Mouse (Mus musculus): ENCODE measurements around the gene Rnf169. TPM values are rescaled to one million over a fixed set of nuclear protein-coding genes. Genes with fewer than 3 reads are reported as not detected.
"Not testable (repeated sequence)": the region's sequence is repeated elsewhere in the genome, so short reads cannot be mapped to it uniquely, and the experiment has no call there.

Gene Rnf169
- polyA plus RNA-seq, 1 experiment from 2014 or later, result 7.1 TPM

DNA sequence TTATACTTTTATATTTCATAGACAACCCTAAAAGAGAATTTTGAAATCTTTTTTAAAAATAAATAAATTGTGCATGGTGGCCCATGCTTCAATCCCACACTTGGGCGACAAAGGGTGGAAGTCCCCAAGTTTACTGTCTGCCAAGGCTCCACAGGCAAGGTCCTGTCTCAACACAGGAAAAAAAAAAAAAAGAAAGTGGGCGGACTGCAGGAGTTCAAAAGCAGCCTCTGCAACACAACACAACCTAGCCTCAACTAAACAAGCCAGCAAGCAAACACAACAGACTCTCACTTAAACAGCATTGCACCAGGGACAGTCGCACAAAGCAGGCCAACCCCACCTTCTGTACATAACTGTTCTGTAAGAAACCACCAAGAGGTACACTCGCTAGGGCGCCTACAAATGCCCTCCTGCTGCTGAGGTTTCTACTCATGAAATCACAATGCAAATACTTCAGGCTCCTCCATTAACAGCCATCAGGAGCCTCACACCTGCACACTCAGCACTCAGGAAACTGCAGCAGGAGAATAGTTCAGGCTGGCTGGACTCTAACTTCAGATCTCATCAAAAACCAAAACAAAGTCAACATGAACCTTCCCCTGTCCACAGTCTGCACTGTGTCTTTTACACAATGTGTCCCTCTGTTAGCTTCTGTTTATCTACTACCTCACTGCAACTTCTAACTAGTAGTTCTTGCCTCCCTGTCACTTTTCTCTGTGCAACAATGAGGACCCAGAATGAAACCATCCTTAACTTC, 4.3 kb downstream of the Rnf169 start:
- H3K36me3 ChIP-seq (replicated peaks), result no peaks in the 10 kb centered on the region
- no peak for ATAC-seq (ENCODE audit: low FRiP score)
- no peak overlapping the region for H3K27ac ChIP-seq
- WGBS, result 82% methylated on average over 5 of the region's 5 CpGs
- no peaks in the 10 kb centered on the region for H3K9me3 ChIP-seq
- no peaks in the 10 kb centered on the region for H3K27me3 ChIP-seq
- no peak overlapping the region for H3K4me2 ChIP-seq
- no peak overlapping the region for H3K9ac ChIP-seq
- peaks cover 35% of the 10 kb centered on the region for H3K4me1 ChIP-seq
- H3K4me3 ChIP-seq (replicated peaks), result no peak overlapping the region

DNA sequence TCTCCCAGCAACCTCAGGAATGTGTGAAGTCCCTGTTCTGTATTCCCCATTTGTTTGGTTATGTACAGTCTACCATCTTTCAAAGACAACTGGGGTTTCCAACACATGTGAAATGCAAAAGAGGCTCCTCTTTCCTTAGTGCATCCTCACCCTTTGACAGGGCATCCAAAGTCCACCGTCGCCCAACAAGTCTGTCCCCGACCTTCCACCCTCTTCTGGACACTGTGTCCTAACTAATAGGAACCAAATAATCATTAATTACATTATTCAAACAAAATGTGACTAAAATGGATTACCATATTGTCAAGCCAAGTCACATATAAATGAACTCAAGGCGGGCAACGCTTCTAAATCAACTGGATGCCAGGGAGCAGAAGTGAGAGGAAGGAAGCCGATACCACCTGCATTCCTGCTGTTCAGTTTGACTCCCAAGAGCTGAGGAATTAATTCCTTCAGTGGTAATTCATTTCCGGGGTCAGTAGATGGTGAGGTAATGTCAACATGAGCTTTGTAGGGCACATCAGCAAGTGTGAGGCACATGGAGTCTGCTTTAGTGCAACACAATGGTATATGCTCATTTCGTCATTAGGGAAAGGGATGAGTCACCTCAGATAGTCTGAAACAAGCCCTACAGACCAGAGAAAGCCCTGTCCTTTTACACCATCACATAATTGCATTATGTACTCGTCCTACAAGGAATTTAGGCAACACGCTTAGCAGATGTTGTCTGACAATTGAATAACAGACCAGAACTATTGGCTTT, 5.9 kb downstream of the Rnf169 start:
- Histone ChIP-seq H3K27ac (no peak overlapping the region), H3K4me2 (no peak overlapping the region), H3K9me3 (no peaks in the 10 kb centered on the region), H3K27me3 (no peaks in the 10 kb centered on the region), H3K9ac (no peak overlapping the region), H3K4me1 (peaks cover 37% of the 10 kb centered on the region), H3K4me3 (replicated peaks) (no peak overlapping the region), H3K36me3 (replicated peaks) (no peaks in the 10 kb centered on the region)
- WGBS, result 83% methylated on average over 10 of the region's 10 CpGs
- no peak for ATAC-seq (ENCODE audit: low FRiP score)

DNA sequence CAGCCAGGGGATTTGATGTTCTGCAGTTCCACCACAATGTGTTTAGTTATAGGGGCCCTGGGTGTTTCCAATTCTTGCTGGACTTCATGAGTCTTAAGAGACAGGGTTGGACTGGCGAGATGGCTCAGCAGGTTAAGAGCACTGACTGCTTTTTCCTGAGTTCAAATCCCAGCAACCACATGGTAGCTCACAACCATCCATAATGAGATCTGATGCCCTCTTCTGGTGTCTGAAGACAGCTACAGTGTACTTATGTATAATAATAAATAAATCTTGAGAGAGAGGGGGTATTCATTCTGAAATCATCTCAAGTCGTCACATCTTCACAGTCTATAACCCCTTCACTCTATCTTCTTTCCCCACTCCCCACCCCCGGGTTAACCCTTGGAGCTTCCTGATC, 7.3 kb downstream of the Rnf169 start:
- H3K4me1 ChIP-seq, result peaks cover 44% of the 10 kb centered on the region
- H3K4me3 ChIP-seq (replicated peaks); H3K36me3 ChIP-seq (replicated peaks); ATAC-seq (ENCODE audit: low FRiP score); H3K9me3 ChIP-seq; H3K27me3 ChIP-seq; H3K4me2 ChIP-seq; H3K9ac ChIP-seq; H3K27ac ChIP-seq: not testable (repeated sequence)
- 90% methylated on average over 3 of the region's 3 CpGs for WGBS

DNA sequence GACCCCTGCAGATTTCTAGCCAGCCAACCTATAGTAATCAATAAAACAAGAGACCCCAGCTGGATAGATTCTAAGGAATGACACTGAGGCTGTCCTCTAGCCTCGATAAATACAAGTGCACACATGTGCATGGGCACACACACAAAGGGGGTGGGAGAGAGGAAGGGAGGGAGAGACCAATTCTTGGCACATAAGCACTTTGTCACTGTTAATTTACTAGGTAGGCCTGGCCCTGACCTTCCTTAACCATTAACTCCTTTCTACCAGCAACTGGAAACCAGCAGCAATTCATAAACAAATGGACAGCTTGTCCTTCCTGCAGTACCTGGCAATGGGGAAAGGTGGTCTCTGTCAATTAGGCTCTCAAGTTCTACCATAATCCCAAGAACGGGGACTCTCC, 8.3 kb downstream of the Rnf169 start:
- Histone ChIP-seq H3K4me1 (peaks cover 52% of the 10 kb centered on the region), H3K9ac (no peak overlapping the region), H3K4me2 (no peak overlapping the region), H3K4me3 (replicated peaks) (no peak overlapping the region), H3K9me3 (no peaks in the 10 kb centered on the region), H3K27ac (no peak overlapping the region), H3K27me3 (no peaks in the 10 kb centered on the region), H3K36me3 (replicated peaks) (no peaks in the 10 kb centered on the region)
- 90% methylated on average over 2 of the region's 2 CpGs for WGBS
- no peak for ATAC-seq (ENCODE audit: low FRiP score)

DNA sequence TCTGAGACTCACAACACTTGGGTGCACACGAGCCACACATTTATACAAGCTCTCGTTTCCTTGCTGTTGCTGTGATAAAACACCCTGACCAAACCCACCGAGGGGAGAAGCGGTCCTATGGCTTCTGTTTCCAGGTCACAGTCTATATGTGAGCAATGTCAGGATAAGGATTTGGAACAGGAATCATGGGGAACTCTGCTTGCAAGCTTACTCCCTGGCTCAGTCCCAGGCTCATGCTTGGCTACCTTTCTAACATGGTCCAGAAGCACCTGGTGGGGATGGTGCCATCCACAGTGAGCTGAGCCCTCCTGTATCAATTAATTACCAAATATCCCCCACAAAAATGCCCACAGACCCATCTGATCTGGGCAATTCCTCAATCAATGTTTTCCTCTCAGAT, 11.1 kb downstream of the Rnf169 start:
- H3K27ac ChIP-seq, result no peak overlapping the region
- peaks cover 72% of the 10 kb centered on the region for H3K4me1 ChIP-seq
- WGBS, result 81% methylated on average over 4 of the region's 4 CpGs
- H3K4me3 ChIP-seq (replicated peaks), result no peak overlapping the region
- H3K4me2 ChIP-seq, result no peak overlapping the region
- H3K27me3 ChIP-seq, result no peaks in the 10 kb centered on the region
- no peak for ATAC-seq (ENCODE audit: low FRiP score)
- H3K36me3 ChIP-seq (replicated peaks), result no peaks in the 10 kb centered on the region
- no peaks in the 10 kb centered on the region for H3K9me3 ChIP-seq
- no peak overlapping the region for H3K9ac ChIP-seq

DNA sequence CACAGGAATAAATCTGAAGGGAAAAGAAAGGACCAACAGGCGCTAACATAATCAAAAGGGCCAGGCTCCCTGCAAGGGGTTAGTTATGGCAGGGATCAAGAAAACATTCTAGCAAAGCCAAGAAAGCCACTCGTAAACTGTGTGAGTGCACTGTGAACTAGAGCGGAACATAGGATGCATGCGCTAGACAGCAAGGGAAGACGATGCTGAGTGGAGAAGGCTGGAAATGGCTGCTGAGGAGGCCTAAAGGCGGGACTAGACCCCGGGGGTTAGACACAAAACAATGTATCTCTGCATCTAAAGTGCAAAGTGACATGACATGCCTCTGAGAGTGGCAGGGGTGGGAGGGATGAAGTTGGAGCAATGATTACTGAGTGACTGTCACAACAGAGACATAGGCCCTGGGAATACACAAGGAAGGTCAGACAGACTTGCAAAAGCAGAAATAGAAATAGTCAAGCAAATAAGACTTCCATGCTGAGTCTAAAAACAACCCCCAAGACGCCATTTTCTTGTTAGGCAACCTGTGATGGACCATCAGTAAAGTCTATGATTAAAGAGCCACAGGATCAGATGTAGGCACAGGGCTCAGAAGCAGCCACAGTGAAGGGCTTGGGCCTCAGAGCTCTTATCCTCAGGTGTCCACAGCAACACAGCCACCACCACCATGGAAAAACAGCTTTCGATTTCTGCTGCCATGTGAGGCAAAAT, 14.1 kb downstream of the Rnf169 start:
- H3K27me3 ChIP-seq, result no peaks in the 10 kb centered on the region
- 42% methylated on average over 9 of the region's 9 CpGs for WGBS
- no peak overlapping the region for H3K9ac ChIP-seq
- H3K4me2 ChIP-seq, result no peak overlapping the region; the same call in 1 of the 2 replicates
- H3K27ac ChIP-seq, result peak overlapping the region; percentile 68
- no peak overlapping the region for H3K4me3 ChIP-seq (replicated peaks)
- H3K9me3 ChIP-seq, result no peaks in the 10 kb centered on the region
- H3K4me1 ChIP-seq, result peaks cover 61% of the 10 kb centered on the region
- ATAC-seq (ENCODE audit: low FRiP score), result peak; percentile 58; the same call in 1 of the 2 replicates
- H3K36me3 ChIP-seq (replicated peaks), result no peaks in the 10 kb centered on the region

DNA sequence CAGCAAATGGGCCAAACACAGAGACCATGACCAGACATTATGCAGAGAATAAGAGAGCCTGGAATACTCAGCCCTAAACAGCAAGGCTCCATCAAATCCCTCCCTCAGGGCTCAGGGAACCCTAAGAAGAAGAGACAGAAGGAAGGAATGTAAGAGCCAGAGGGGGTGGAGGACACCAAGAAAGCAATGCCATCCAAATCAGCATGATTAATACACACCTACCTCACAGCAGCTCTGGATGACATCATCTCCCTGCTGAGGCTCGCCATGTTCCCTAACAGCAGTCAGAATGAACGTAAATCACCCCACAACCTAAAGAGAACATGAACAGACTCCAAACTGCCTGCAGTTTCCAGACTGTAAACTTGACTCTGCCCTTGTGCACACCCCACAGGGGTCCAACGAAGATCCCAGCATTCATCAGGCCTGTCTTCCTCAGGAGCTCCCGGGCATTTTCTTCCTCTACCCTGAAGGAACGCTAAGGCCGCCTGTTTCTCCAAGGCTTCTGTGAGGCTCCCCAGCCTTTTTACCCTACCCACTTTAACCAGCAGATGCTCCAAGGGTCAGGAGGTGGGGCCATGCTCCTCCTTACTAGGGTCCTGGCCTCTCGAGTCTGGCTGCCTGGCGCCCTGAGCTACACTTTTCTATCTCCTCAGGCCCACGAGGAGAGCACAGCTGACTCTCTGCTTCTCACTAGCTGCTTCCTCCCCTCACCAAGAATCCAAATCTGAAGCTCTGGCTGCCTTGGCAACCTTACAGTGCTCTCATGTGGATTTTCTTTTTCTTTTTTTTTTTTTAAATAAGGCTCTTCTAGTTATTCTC, 15.0 kb downstream of the Rnf169 start:
- Histone ChIP-seq H3K27ac (peak overlapping the region; percentile 67), H3K4me3 (replicated peaks) (no peak overlapping the region), H3K4me1 (peaks cover 57% of the 10 kb centered on the region), H3K36me3 (replicated peaks) (no peaks in the 10 kb centered on the region), H3K9ac (no peak overlapping the region), H3K4me2 (peak overlapping the region; percentile 1; the same call in 1 of the 2 replicates), H3K27me3 (no peaks in the 10 kb centered on the region), H3K9me3 (no peaks in the 10 kb centered on the region)
- peak; percentile 57; the same call in 1 of the 2 replicates for ATAC-seq (ENCODE audit: low FRiP score)
- WGBS, result 33% methylated on average over 9 of the region's 9 CpGs

DNA sequence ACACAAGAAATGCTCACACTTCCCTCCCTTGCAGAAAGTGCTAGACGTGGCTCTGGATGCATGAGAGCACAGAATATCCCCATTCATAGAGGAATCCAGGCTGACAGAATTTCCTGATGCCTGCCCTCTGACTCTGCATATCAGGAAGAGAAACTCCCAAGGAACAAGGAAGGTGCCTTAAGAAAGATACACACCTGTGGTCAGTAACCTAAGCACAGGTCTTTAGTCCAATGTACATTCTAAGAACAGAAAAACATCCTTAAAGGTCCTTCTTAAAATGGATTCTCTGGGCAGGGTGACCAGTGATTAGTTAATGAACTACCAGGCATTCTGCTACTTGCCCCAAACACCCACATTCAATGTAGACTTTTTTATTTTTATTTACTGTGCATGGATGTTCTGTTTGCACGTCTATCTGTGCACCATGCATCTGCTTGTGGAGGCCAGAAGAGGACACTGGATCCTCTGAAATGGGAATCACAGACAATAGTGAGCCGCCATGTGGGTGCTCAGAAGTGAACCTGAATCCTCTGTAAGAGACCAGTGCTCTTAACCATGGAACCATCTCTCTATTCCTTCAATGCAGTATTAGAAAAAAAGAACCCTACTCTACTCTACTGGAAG, 16.9 kb downstream of the Rnf169 start:
- Histone ChIP-seq H3K9ac (no peak overlapping the region), H3K4me1 (peaks cover 42% of the 10 kb centered on the region), H3K4me3 (replicated peaks) (no peak overlapping the region), H3K36me3 (replicated peaks) (no peaks in the 10 kb centered on the region), H3K4me2 (no peak overlapping the region), H3K9me3 (no peaks in the 10 kb centered on the region), H3K27me3 (no peaks in the 10 kb centered on the region), H3K27ac (no peak overlapping the region)
- WGBS, result 85% methylated on average over 3 of the region's 3 CpGs
- no peak for ATAC-seq (ENCODE audit: low FRiP score)

DNA sequence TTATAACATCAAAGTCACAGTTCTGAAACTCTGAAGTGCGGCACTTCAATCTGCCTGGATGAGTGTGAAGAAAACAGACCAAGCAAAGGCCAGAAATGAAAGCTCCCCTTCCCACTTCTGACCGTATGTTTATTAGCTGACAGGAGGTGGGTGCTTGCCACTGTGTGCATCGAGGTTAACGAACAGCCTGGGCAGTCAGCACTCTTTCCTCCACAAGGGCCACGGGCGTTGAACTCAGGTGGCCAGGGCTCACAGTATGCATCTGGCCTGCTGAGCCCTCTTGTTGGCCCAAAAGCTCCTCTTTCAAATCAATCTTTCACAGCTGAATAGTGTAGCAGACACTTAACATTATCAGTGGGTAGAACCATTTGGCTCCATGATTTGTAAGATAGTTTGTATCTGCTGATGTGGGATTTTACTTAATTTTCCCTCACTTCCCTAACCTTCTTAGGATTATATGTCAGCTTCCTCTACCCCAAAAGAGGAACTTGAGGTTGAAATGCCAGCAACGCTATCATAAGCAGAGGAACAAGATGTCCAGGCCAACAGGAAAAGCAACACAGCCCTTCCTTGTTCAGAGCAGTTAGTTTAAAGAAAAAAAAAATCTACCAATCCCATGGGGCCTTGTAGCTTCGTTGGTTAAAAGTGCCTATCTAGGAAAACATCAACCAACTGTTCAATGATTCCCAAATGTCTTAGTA, 17.6 kb downstream of the Rnf169 start:
- Histone ChIP-seq H3K9ac (no peak overlapping the region), H3K4me3 (replicated peaks) (no peak overlapping the region), H3K36me3 (replicated peaks) (no peaks in the 10 kb centered on the region), H3K4me1 (peaks cover 38% of the 10 kb centered on the region), H3K27ac (no peak overlapping the region), H3K27me3 (no peaks in the 10 kb centered on the region), H3K4me2 (no peak overlapping the region), H3K9me3 (no peaks in the 10 kb centered on the region)
- WGBS, result 68% methylated on average over 8 of the region's 8 CpGs
- no peak for ATAC-seq (ENCODE audit: low FRiP score)

DNA sequence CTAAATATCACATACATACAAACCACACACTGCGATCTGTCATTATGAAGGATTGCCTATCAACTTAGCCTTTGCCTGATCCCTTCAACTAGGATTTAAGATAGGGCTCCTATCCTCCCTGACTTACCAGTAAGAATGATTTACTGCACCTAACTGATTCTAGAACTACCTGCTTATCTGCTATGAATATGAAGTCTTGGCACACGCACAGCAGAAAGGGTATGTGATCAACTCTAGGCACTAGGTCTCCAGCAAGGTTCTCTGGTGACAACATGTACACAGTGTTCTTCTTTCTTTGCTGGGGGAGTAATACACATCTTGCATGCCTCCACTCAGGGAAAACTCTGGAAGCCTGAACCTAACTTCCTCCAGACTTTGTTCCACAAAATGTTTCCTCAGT, 18.7 kb downstream of the Rnf169 start:
- ATAC-seq (ENCODE audit: low FRiP score), result no peak
- 98% methylated on average over 2 of the region's 2 CpGs for WGBS
- H3K4me2 ChIP-seq, result no peak overlapping the region

DNA sequence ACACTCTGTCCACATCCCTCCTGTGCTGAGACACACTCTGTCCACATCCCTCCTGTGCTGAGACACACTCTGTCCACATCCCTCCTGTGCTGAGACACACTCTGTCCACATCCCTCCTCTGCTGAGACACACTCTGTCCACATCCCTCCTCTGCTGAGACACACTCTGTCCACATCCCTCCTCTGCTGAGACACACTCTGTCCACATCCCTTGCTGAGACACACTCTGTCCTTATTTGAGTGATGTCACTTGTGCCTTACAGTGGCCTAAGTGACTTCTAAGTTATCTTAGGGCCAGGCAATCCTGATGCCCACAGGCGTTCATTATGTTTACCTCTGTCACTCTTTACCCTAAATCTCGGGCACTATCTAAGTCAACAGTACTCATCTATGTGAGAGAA, 19.7 kb downstream of the Rnf169 start:
- not testable (repeated sequence) for ATAC-seq (ENCODE audit: low FRiP score)

More for the DNA sequence above, 18.7 kb downstream of the Rnf169 start:
- peaks cover 26% of the 10 kb centered on the region for H3K4me1 ChIP-seq
- H3K9me3 ChIP-seq, result no peaks in the 10 kb centered on the region
- no peak overlapping the region for H3K4me3 ChIP-seq (replicated peaks)
- no peak overlapping the region for H3K9ac ChIP-seq
- H3K27me3 ChIP-seq, result no peaks in the 10 kb centered on the region
- H3K36me3 ChIP-seq (replicated peaks), result no peaks in the 10 kb centered on the region
- H3K27ac ChIP-seq, result no peak overlapping the region

More for the DNA sequence above, 19.7 kb downstream of the Rnf169 start:
- not testable (repeated sequence) for H3K27me3 ChIP-seq; H3K27ac ChIP-seq; H3K9me3 ChIP-seq; H3K4me3 ChIP-seq (replicated peaks); H3K4me2 ChIP-seq; H3K9ac ChIP-seq; H3K36me3 ChIP-seq (replicated peaks)
- WGBS, result 90% methylated on average over 2 of the region's 2 CpGs
- peaks cover 17% of the 10 kb centered on the region for H3K4me1 ChIP-seq
